9 mouse cellular contexts compared by ENCODE assay signal in the genomic region with DNA sequence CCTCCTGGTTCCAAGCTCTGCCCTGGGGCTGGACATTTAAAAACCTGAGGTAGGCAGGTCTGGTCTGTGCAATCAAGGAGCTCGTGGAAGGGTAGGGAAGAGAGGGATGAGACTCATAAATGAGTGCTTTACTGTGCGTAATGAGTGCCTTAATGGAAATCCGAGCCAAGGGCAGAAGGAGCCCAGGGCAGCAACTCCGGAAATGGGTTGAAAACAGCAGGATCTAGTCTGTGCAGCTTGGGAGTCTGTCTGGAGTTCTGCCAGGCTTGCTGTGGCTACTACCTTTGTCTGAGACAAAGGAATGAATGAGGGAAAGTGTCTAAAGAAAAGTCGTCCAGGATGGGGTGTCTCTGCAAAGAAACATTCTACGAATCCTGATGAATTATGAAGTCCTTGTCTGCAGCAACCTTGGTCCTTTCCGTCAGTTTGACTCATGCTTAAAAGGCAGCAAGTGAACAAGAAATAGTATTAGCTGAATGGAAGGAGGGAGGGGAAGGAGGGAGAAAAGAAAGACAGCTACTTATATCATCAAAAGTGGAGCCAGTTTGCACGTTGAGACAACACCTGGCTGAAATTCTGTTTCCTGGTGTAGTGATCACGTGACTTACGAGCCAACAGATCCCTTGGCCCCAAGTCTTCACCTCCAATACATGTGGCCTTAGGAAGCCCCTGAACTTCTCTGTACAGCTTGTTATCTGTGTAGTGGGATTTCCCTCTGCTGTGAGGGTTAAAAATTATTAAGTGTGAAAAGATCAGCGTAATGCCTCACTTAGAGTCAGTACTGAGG. TPM values are rescaled to one million over a fixed set of nuclear protein-coding genes. Genes with fewer than 3 reads are reported as not detected.
A peak's percentile ranks its signal among the peaks of the same experiment; 100 is the strongest.
DNase-seq lines count a peak whose midpoint lies in the region; ATAC-seq and TF ChIP-seq lines count a peak whose summit lies in the region.
"Had no signal": no experiment of that assay in that cellular context is flagged by ENCODE, and none has a peak within 500 bp of the region (broad histone marks: within the 10 kb centered on the region; RNA-seq: fewer than 3 reads in every experiment).

No protein-coding gene starts in this region.

- H3K4me3 ChIP-seq in liver, embryonic 13.5 days (replicated peaks), result no peak overlapping the region
- H3K4me3 ChIP-seq in embryonic facial prominence, embryonic 12.5 days, result no peak overlapping the region
- H3K4me3 ChIP-seq in hindbrain, postnatal 0 days (ENCODE audit: low read length), result no peak overlapping the region
- H3K4me3 ChIP-seq in stomach, embryonic 14.5 days (ENCODE audit: low read depth, low read length), result no peak overlapping the region
- H3K4me3 ChIP-seq: lung, embryonic 15.5 days had no signal

- H3K9ac ChIP-seq in liver, embryonic 13.5 days, result no peak overlapping the region
- no peak overlapping the region for H3K9ac ChIP-seq in embryonic facial prominence, embryonic 12.5 days
- no peak overlapping the region; the same call in 1 of the 2 replicates for H3K9ac ChIP-seq in hindbrain, postnatal 0 days (replicated peaks; ENCODE audit: low read length)
- H3K9ac ChIP-seq in stomach, embryonic 14.5 days (replicated peaks; ENCODE audit: low read depth, low read length), result no peak overlapping the region
- H3K9ac ChIP-seq: lung, embryonic 15.5 days had no signal

- no peak for TF ChIP-seq CTCF in hindbrain, postnatal 0 days (IDR thresholded peaks at IDR 0.05; ENCODE audit: low read depth)

- H3K36me3 ChIP-seq in liver, embryonic 13.5 days, result no peaks in the 10 kb centered on the region
- no peaks in the 10 kb centered on the region for H3K36me3 ChIP-seq in embryonic facial prominence, embryonic 12.5 days
- no peaks in the 10 kb centered on the region for H3K36me3 ChIP-seq in hindbrain, postnatal 0 days (ENCODE audit: insufficient read depth, low read length)
- H3K36me3 ChIP-seq in stomach, embryonic 14.5 days (ENCODE audit: control insufficient read depth, insufficient read depth, low read length), result no peaks in the 10 kb centered on the region
- H3K36me3 ChIP-seq: lung, embryonic 15.5 days had no signal

- H3K27me3 ChIP-seq in liver, embryonic 13.5 days, result peaks cover 6% of the 10 kb centered on the region; the same call in 1 of the 2 replicates
- H3K27me3 ChIP-seq in embryonic facial prominence, embryonic 12.5 days, result no peaks in the 10 kb centered on the region
- no peaks in the 10 kb centered on the region for H3K27me3 ChIP-seq in hindbrain, postnatal 0 days (ENCODE audit: insufficient read depth, low read length)
- no peaks in the 10 kb centered on the region for H3K27me3 ChIP-seq in stomach, embryonic 14.5 days (ENCODE audit: control insufficient read depth, insufficient read depth, low read length)
- H3K27me3 ChIP-seq: lung, embryonic 15.5 days had no signal

- no peak for ATAC-seq in liver, embryonic 13.5 days (ENCODE audit: low read depth)
- no peak for ATAC-seq in embryonic facial prominence, embryonic 12.5 days (ENCODE audit: insufficient number of reproducible peaks, insufficient read depth, low FRiP score, low TSS enrichment)
- no peak for ATAC-seq in hindbrain, postnatal 0 days
- ATAC-seq in stomach, embryonic 14.5 days (ENCODE audit: insufficient number of reproducible peaks, insufficient read depth, low FRiP score, low read depth), result no peak
- ATAC-seq: activated CD4-positive, CD25-positive, alpha-beta regulatory T cell, adult 4 months had no signal

- peaks cover 99% of the 10 kb centered on the region for H3K4me1 ChIP-seq in liver, embryonic 13.5 days (replicated peaks)
- H3K4me1 ChIP-seq in embryonic facial prominence, embryonic 12.5 days, result peaks cover 39% of the 10 kb centered on the region
- H3K4me1 ChIP-seq in hindbrain, postnatal 0 days (ENCODE audit: insufficient read depth, low read length), result peaks cover 44% of the 10 kb centered on the region
- peaks cover 35% of the 10 kb centered on the region for H3K4me1 ChIP-seq in stomach, embryonic 14.5 days (ENCODE audit: control insufficient read depth, insufficient read depth, low read length)

- H3K9me3 ChIP-seq in liver, embryonic 13.5 days (replicated peaks), result no peaks in the 10 kb centered on the region
- H3K9me3 ChIP-seq in embryonic facial prominence, embryonic 12.5 days, result no peaks in the 10 kb centered on the region
- H3K9me3 ChIP-seq in hindbrain, postnatal 0 days (ENCODE audit: low read length), result no peaks in the 10 kb centered on the region
- H3K9me3 ChIP-seq in stomach, embryonic 14.5 days (ENCODE audit: control insufficient read depth, low read depth, low read length), result no peaks in the 10 kb centered on the region
- H3K9me3 ChIP-seq: lung, embryonic 15.5 days had no signal

- WGBS in liver, embryonic 13.5 days (ENCODE audit: insufficient replicate concordance), result 66% methylated on average over 11 of the region's 11 CpGs
- 40% methylated on average over 11 of the region's 11 CpGs for WGBS in embryonic facial prominence, embryonic 12.5 days
- 27% methylated on average over 11 of the region's 11 CpGs for WGBS in hindbrain, postnatal 0 days
- WGBS in stomach, embryonic 14.5 days, result 40% methylated on average over 11 of the region's 11 CpGs

- no peak overlapping the region for H3K4me2 ChIP-seq in liver, embryonic 13.5 days
- 0 out of 2 replicates have a peak overlapping the region, but pooled peaks have one; percentile 0 for H3K4me2 ChIP-seq in embryonic facial prominence, embryonic 12.5 days (replicated peaks)
- peak overlapping the region; percentile 8; the same call in 1 of the 2 replicates for H3K4me2 ChIP-seq in hindbrain, postnatal 0 days (ENCODE audit: low read depth, low read length)
- H3K4me2 ChIP-seq in stomach, embryonic 14.5 days (replicated peaks; ENCODE audit: low read depth, low read length), result no peak overlapping the region
- H3K4me2 ChIP-seq: lung, embryonic 15.5 days had no signal

- 0 out of 2 replicates have a peak overlapping the region, but pooled peaks have one; percentile 8 for H3K27ac ChIP-seq in liver, embryonic 13.5 days
- peak overlapping the region; percentile 58 for H3K27ac ChIP-seq in embryonic facial prominence, embryonic 12.5 days
- H3K27ac ChIP-seq in hindbrain, postnatal 0 days, result 0 out of 2 replicates have a peak overlapping the region, but pooled peaks have one; percentile 36
- H3K27ac ChIP-seq in stomach, embryonic 14.5 days (ENCODE audit: low read length), result peak overlapping the region; percentile 12; the same call in 1 of the 2 replicates
- H3K27ac ChIP-seq: lung, embryonic 15.5 days had no signal

- DNase-seq in liver, embryonic 13.5 days, result no peak
- no peak for DNase-seq in liver
- DNase-seq in hindbrain, postnatal 0 days (ENCODE audit: low spot score), result peak; percentile 48
- no peak for DNase-seq in ovary, postnatal 10 days (ENCODE audit: low spot score)
- no peak for DNase-seq in urinary bladder, postnatal 10 days (ENCODE audit: low spot score)

RNA-seq across cellular contexts. Expression of gene Sema4b, which starts 2.7 kb away (rescaled TPM):
- 13.1 and 14.1 TPM in 2 replicates for polyA plus RNA-seq in liver, embryonic 13.5 days (2015; fragmentation: Nextera tagmentation; extraction: Ambion mirVana)
- 14.6 and 14.9 TPM in 2 replicates for polyA plus RNA-seq in embryonic facial prominence, embryonic 12.5 days (2016; fragmentation: Nextera tagmentation; extraction: Ambion mirVana)
- total RNA-seq in hindbrain, postnatal 0 days (2014; rRNA removed), result 47.5 and 49.5 TPM in 2 replicates
- polyA plus RNA-seq in hindbrain, postnatal 0 days (2015; fragmentation: Nextera tagmentation; extraction: Ambion mirVana), result 26.6 and 28.1 TPM in 2 replicates
- 21.7 and 23.4 TPM in 2 replicates for polyA plus RNA-seq in stomach, embryonic 14.5 days (2014; fragmentation: Nextera tagmentation; extraction: Ambion mirVana)

RNA-seq across cellular contexts. Expression of gene Cib1, which starts 43.3 kb away (rescaled TPM):
- 91.0 and 102 TPM in 2 replicates for polyA plus RNA-seq in liver, embryonic 13.5 days (2015; fragmentation: Nextera tagmentation; extraction: Ambion mirVana)
- polyA plus RNA-seq in embryonic facial prominence, embryonic 12.5 days (2016; fragmentation: Nextera tagmentation; extraction: Ambion mirVana), result 54.2 and 56.0 TPM in 2 replicates
- total RNA-seq in hindbrain, postnatal 0 days (2014; rRNA removed), result 33.5 and 34.1 TPM in 2 replicates
- polyA plus RNA-seq in hindbrain, postnatal 0 days (2015; fragmentation: Nextera tagmentation; extraction: Ambion mirVana), result 49.9 and 55.6 TPM in 2 replicates
- polyA plus RNA-seq in stomach, embryonic 14.5 days (2014; fragmentation: Nextera tagmentation; extraction: Ambion mirVana), result 108 and 112 TPM in 2 replicates

RNA-seq across cellular contexts. Expression of gene Gdpgp1, which starts 43.3 kb away (rescaled TPM):
- 2.4 and 3.0 TPM in 2 replicates for polyA plus RNA-seq in liver, embryonic 13.5 days (2015; fragmentation: Nextera tagmentation; extraction: Ambion mirVana)
- 3.7 and 4.0 TPM in 2 replicates for polyA plus RNA-seq in embryonic facial prominence, embryonic 12.5 days (2016; fragmentation: Nextera tagmentation; extraction: Ambion mirVana)
- 5.5 and 6.8 TPM in 2 replicates for total RNA-seq in hindbrain, postnatal 0 days (2014; rRNA removed)
- 2.3 and 2.8 TPM in 2 replicates for polyA plus RNA-seq in hindbrain, postnatal 0 days (2015; fragmentation: Nextera tagmentation; extraction: Ambion mirVana)
- polyA plus RNA-seq in stomach, embryonic 14.5 days (2014; fragmentation: Nextera tagmentation; extraction: Ambion mirVana), result 5.0 and 5.6 TPM in 2 replicates

RNA-seq across cellular contexts. Expression of gene Ttll13, which starts 56.8 kb away (rescaled TPM):
- polyA plus RNA-seq in liver, embryonic 13.5 days (2015; fragmentation: Nextera tagmentation; extraction: Ambion mirVana), result 0.23 and 0.72 TPM in 2 replicates
- 0.59 and 1.2 TPM in 2 replicates for polyA plus RNA-seq in embryonic facial prominence, embryonic 12.5 days (2016; fragmentation: Nextera tagmentation; extraction: Ambion mirVana)
- total RNA-seq in hindbrain, postnatal 0 days (2014; rRNA removed), result 0.61 and 0.73 TPM in 2 replicates
- 1.8 and 2.7 TPM in 2 replicates for polyA plus RNA-seq in hindbrain, postnatal 0 days (2015; fragmentation: Nextera tagmentation; extraction: Ambion mirVana)
- 1.0 and 1.8 TPM in 2 replicates for polyA plus RNA-seq in stomach, embryonic 14.5 days (2014; fragmentation: Nextera tagmentation; extraction: Ambion mirVana)

Comparison
In these comparisons a context has a peak if more than half of its experiments do, and no peak if none do; other contexts are left out.
1. H3K27ac ChIP-seq: peak in every context shown above with its lines; median percentile 58 in embryonic facial prominence, embryonic 12.5 days; 36 in hindbrain, postnatal 0 days; 12 in stomach, embryonic 14.5 days; 8 in liver, embryonic 13.5 days.
2. H3K4me2 ChIP-seq: peak in embryonic facial prominence, embryonic 12.5 days (single experiment) and hindbrain, postnatal 0 days (single experiment); none in liver, embryonic 13.5 days (single experiment) and stomach, embryonic 14.5 days (single experiment).